Mouse (Mus musculus) fat pad, adult 2 months (tissue): Measurements from ENCODE around the gene Cdc42bpg.

Experiments used
- DNase-seq: peaks from one replicate; pipeline ENCODE4 v3.0.0-alpha.2; 2011; ENCODE audit warnings: low read depth, low spot score; ENCODE audit errors: extremely low read depth

The Cdc42bpg gene

DNA sequence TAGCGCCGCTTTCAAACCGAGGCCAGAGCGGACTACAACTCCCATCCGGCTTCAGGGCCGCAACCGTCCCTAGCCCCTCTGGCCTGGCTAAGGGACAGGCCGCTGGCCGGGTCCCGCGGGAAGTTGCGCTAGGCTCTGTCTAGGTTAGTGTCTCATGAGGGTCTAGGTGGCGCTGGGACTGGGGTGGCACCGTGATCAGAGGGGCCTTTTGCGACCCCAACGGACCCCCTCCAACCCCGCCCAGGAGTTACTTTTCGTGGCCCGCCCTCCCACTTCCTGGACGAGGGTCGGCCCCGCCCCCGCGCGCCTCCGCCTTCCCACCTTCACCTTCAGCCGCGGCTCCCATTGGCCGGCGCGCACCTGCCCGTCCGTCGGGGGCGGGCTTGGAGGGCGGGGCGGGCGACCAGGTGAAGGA lies at the start of gene Cdc42bpg:
Cdc42bpg (plus strand) TSS at position 320 of the 415 bp plus-strand sequence.
- DNase-seq = no peak

DNA sequence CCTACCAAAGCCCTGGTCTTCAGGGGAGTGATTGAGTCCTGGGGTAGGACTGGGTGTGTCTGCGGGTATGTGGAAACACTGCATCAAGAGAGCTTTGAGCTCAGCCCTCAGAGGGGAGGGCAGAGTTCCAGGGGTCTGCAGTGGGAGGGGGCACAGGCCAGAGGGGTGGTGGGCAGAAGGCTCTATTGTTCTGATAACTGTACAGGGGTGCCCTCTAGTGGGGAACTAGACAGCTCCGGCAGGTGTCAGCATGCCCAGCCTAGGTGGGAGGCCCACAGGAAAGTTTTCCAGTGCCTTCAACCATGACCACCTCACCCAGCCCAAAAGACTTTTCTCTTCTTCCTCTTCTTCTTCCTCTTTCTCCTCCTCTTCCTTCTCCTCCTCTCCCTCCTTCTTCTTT lies 45.8 kb upstream of the Cdc42bpg start:
- DNase-seq = no peak

DNA sequence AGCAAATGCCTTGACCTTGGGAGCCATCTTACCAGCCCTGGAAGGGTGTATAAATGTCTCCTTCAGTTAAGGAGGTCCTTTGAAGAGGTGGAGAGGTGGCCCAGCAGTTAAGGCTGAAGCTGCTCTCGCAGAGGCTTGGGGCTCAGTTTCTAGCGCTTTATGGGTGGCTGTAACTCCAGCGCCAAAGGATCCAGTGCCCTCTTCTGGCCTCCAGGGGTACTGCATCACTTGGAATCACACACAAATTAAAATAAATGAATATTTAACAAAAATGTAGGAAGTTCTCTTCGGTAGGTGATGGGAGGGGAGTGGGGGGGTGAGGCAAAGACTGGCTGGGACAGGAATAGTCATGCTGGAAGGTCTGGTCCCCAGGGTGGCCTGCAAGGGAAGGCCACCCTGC lies 45.3 kb upstream of the Cdc42bpg start:
- no peak for DNase-seq

DNA sequence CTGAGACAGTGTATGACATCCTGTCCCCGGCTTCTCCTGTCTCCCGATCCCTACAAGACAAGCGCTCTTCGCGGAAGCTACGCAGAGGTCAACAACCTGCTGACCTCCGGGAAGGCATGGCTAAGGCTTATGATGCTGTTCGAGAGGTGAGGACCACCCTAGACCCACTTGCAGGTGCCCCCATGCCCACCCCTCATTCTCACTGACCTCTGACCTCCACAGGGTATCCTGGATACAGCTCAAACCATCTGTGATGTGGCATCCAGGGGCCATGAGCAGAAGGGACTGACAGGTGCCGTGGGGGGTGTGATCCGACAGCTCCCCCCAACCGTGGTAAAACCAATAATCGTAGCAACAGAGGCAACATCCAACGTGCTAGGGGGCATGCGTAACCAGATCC lies 44.9 kb upstream of the Cdc42bpg start:
- DNase-seq = no peak

DNA sequence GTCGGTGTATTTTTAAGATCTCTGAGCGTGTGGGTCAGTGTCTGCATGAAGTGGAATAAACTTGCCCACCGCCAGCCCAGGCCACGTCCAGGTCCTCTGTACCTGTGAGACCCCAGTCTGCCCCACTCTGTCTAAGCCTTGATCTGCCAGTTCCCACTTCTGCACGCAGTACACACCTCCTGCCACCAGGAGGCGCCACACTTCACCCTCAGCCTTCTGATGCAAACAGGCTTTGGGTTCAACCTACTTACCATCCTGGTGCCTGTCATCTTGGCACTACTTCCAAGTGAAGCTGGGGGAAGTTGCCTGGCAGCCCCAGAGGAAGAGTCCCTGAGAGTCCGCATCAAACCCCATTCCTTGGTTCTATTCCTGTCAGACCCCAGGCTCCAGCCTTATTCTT lies 44.0 kb upstream of the Cdc42bpg start:
- no peak for DNase-seq

DNA sequence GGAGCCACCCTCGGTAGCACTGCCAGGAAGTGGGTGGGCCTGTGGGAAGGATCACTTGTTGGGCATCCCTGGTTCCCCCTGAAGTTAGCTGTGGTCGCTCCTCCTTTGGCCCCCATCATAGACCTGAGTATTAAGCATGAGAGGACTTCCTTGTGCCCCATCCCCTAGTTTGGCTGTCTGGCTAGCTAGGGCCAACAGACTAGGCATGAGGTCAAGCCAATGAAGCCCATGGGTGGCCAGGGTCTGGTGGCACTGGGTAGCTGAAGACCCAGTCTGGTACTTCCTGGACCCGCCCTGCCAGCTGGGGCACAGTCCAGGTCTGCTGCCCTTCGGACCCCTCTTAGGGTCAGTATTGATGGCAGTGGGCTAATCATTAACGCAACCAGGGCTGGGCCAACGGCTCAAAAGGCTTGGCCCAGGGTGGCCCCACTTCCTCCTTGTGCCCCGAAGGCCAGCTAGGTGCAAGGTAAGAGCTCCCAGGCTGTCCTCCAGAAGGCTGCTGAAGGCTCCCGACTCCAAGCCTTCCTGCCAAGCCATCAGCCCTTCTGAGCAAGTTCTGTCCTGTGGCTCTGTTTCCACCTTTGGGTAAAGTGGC lies 43.3 kb upstream of the Cdc42bpg start:
- DNase-seq = no peak

DNA sequence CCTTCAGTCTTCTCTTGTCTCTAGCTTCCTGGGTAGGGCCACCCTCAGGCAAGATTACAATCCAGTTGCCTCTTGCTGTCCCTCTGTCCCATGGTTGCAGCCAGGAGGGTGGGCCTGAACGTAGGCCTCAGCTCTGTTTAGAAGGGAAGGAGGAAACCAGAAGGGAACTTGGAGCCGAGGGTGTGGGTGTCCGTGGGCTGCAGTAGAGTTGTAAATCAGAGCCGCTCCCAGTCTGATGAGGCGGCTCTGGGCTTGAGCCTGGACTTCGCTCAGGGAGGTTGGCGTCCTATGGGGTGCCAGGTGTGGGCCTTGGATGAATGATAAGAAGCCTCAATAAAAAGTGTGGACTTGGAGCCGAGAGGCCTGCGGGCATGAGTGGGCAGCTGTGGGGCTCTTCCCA lies 42.1 kb upstream of the Cdc42bpg start:
- no peak for DNase-seq

DNA sequence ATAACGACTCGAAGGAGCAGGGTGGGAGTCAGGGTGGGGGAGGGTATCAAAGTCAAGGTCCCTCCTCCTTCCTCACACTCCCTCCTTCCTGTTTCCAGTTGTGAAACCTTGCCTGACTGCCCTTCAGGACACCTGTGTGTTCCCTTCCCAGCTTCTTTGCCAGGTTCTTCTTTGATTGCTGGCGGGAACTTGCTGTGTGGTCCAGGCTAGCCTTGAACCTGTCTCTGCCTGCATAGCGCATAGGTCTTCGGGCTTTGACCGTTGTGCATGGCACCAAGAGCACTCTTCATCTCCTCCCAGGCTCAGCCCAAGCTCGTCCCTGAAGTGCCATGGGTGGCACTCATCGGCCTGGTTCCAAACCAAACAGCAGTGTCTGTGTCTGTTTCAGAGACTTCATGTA lies 41.3 kb upstream of the Cdc42bpg start:
- no peak for DNase-seq

DNA sequence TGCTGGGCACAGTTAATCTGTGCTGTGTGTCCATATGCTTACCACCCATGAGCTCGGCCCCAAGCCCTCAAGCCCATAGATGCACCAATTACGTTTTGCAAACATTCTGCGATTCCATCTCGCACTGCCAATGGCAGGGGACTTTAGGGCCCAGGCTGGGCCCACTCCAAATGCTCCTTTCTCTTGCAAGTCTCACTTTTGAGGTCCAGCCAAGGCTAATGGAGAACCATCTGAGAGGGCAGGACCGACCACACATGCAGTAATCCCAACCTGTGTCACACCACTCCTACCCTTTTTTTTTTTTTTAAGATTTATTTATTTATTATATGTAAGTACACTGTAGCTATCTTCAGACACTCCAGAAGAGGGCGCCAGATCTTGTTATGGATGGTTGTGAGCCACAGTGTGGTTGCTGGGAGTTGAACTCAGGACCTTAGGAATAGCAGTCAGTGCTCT lies 40.5 kb upstream of the Cdc42bpg start:
- DNase-seq = no peak

DNA sequence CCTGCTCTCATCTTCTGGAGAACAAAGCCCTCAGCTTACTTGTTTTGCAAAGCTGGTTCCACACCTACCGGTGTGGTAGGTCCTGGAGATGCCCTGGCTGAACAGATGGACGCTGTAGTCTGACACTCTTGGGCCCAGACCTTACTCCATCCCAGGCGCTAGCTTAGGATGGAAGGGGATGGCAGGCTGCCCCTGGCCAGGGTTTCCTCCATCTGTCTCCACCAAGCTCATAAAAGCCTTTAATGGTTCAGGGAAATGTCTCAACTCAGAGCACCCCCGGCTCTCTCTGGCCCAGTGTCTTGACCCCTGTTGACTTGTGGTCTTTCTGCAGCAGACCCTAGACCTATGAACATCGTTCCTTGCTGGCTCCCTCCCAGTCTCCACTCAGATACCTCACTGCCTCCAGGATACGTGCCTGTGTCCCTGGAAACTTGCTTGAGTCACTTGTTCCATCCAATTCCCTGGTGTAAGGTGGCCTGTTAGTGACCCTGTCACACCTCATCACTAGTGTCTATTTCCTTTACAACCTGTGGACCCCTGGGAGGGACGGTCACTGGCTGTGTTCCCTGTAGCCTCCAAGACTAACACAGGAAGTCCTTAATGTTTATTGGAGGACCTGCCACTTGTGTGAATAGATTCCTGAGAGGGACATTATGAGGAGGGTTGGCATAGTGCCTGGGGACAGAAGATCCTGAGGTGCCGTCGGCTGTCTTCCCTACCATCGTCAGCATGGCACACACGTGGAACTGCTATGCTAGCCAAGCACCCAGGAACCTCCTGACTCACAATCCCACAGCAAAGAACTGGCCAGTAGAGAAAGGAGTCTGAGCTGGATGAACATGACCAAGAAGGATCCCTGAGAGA lies 38.7 kb upstream of the Cdc42bpg start:
- no peak for DNase-seq

DNA sequence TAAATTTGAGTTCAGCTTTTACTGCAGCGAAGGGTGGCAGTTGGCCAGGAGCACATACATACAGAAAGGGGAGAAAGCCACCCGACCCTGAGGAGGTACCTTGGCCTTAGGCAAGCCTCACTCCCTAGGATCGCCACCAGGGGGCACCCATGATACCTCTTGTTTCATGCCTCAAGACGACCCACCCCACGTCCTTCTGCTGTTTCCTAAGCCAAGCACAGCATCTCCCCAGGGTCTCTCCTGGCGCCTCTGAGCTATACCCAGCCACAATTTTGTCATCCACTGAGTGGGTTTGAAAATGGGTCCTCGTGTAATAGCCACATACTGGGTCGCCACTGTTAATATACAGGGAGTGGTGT lies 38.1 kb upstream of the Cdc42bpg start:
- DNase-seq = no peak

DNA sequence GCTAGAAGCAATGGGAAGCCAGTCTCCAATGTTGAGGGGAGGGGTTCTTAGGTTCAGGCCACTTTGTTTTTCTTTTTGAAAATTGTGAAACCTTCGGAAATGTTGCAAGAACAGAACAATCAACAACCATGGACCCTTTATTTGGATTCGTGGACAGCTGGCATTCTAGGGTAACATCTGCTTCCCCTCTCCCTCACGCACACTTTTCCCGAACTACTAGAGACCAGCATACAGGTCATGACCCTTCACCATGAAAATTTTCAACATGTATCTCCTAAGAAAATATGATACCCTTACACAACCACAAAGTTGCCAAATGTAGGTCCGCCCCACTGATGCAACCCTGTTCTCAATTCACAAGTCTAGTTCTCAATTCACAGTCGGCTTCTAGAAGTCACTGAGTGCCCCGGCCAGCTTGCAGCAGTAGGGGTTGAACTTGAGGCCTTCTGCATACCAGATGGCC lies 37.6 kb upstream of the Cdc42bpg start:
- DNase-seq = no peak

DNA sequence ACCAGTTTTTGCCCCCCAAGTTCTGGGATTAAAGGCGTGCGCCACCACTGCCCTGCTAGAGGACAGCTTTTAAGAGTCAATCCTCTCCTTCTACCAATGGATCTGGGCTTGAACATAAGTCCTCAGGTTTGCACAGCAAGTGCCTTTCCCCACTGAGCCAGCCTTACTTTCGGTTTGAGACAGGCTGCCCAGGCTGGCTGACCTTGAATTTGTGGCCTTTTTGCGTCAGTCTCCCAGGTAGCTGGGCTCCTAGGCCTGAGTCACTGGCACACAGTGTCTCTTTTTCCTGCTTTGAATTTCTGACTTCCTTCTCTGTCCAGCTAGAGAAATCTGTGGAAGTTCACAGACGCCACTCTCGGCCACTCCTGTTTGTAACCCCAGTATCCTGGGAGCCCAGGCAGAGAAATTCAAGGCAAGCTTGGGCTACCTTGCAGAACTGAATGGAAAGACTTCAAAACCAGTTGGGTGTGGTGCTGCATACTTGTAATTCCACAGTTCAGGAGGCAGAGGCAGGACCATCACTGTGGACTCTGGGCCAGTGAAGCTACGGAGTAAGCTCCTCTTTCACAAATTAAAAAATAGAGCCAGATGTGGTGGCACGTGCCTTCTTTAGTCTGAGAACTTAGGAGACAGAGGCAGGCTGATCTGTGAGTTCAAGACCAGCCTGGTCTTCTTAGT lies 36.3 kb upstream of the Cdc42bpg start:
- no peak for DNase-seq

DNA sequence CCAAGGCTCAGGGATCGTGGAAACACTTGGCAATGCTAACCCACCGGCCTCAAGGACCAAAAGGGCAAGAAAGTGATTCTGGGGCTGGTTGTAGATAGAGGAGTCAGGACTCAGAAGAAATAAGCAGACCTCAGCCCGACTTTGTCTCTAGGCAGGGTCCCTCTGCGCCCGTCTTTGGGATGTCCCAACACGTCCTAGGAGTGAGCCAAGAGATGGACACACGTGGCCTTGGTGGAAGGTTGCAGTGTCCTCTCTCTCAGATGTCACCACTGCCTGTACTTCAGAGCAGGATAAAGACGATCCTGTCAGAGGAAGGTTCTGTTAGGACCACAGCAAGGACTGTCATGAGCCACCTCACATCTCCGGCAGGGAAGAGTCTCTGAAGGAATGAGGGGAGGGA lies 35.6 kb upstream of the Cdc42bpg start:
- no peak for DNase-seq

DNA sequence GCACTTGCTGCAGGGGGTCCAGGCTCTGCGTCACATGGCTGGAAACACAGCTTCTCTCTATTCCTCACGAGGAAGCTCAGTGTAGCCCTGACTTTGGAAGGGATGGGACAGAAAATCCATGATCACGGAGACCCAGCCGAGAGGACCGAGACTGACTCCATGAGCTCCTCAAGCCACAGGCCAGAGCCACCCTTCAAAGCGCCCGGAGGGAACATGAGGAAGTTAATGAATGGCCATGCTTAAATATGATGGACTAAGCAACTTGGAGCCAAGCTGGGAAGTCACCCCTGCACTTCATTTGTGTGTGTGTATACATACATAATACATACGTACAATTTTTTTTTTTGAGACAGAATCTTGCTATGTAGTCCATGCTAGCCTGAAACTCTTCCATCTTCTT lies 35.0 kb upstream of the Cdc42bpg start:
- DNase-seq = no peak

DNA sequence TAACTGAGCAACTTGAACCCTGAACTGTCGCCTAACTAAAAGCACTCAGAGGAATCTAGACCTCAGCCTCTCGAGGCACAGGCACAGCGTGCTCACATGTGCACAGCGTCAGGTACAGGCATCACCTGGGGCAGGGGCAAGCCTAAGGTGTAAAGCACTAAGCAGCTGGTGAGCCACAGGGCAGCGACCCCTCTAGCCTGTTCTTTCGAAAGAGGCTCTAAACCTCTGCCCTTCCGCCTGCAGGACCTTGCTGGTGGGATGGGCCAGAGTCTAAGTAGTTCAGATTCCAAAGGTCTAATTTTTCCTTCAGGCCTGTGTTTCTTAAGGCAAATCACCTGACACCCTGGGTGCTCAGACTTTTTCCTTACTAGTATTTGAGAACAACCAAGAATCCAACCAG lies 34.2 kb upstream of the Cdc42bpg start:
- DNase-seq = no peak

DNA sequence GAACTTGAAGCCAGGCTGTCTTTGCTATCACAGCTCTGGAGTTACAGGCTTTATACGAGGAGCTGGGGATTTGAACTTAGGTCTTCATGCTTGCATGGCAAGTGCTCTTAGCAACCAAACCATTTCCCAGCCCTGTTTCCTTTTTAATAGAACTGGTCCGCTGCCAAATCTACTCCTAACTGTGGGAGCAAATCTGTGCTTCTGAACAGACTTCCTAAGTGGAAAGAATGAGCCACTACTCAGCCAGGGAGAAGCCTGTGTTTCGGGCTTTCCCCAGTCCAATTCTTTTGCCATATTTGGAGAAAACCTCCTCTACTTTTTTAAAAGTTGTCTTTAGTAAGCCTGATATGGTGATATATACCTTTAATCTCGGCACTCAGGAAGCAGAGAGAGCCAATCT lies 33.5 kb upstream of the Cdc42bpg start:
- no peak for DNase-seq

DNA sequence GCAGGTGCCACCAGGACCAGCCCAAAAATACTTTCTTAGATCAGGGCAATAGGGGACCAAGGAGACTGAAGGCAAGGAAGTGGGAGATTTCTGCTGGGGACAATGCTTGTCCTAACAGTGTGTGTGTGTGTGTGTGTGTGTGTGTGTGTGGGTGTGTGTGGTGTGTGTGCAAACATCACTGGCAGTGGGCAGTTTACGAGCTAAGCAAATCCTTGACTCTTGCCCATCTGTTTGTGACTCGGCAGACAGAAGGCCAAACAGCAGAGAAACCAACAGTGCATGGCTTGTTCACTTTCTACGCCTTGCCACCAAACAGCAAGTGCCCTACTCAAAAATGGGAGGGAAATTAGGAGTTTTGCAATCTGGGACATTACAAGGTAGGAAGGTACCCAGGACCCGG lies 32.7 kb upstream of the Cdc42bpg start:
- no peak for DNase-seq

DNA sequence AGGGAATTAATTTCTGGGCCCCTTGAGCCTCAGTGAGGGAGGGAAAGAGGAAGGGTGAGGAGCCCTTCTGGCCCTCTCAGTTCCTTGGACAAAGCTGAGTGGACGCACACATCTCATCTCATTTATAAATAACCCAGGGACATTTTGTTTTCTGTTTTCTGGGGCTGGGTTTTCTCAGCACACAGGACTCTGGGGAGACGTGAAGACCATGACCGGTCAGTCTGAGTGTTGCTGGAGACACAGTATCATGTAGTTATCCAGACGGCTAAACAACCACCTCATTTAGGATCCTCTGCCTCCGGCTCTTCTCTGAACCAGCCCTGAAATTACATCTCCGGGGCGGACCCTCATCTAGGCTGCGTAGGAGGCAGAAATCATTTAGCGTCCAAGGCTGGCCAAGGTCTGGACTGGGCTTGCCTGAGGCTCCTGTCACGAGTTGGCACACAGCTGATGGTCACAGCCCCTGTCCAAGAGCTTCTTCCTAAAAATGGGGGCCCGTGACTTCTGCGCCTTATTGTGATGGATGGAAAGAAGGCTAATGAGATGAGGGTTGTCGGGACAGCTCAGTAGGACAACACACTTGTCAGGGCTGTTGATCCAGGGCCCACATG lies 32.2 kb upstream of the Cdc42bpg start:
- DNase-seq = no peak

DNA sequence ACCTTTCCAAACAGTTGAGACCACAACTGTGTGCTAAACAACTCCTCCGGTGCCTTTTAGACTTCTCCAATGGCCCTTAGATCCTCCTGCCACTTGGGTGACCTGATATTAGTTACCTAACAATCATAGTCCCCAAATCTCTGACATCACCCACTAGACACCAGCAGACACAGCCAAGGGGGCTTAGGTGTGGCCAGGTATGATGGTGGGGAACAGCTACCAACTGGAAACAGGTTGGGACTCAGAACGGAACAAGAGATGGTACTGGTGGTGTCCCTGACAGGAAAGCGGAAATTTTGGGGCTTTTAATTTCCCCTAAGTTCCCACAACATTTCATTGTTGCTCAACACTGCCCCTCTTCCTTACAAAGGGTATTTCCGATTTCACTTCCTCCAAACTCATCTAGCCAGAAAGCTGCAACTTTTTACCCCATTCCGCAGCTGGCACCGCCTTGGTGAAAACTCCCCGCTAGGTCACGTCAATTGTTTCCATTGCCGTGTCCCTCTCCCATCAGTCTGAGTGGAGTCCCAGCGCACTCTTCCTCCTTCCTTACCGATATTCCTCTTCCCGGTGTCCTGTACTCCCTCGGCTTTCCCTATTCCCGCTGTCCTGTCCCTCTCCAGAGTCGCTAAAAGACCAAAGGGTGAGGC lies 30.4 kb upstream of the Cdc42bpg start:
- DNase-seq = no peak
